Mouse (Mus musculus): ENCODE data around the gene Ccr6. TPM values are rescaled to one million over a fixed set of nuclear protein-coding genes. Genes with fewer than 3 reads are reported as not detected.

Ccr6 gene
- polyA plus RNA-seq, 1 experiment, result 12.1 TPM

DNA sequence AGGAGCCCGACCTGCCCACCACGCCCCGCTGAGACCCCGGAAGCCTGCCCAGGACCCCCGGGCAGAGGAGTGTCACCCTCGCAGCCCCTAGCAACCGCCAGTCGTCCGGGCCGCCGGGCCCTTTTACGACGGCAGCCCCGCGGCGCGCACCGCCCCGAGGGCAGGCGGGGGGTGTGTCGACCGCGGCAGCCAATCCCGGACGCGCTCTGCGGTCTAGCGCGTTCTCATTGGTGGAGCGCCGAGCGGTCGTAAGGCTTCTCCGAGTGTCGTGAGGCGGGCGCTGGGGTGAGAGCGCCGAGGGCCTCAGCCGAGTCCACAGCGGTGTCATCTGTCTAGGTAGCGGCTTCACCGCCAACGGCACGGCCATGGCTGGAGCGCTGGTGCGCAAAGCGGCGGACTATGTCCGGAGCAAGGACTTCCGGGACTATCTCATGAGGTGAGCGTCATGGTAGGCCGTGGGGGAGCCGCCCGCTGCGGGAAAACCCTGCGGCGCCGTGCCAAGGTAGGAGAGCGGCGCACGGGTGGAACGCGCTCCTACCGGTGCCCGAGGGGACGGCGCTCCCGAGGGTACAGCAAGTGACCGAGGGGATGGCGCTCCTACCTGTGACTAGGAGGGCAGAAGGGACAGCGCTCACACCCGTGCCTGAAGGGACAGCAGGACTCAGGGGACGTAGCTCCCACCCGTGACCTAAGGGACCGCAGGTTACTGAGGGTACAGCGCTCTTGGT is 47.8 kb downstream of the Ccr6 start:
- peak overlapping the region; percentile 96 for H3K27ac ChIP-seq (ENCODE audit: control insufficient read depth, insufficient read depth, low read length)
- no peaks in the 10 kb centered on the region for H3K36me3 ChIP-seq (ENCODE audit: control insufficient read depth, insufficient read depth, low read length)
- WGBS, result under 1% methylated on average over 77 of the region's 77 CpGs
- peak; percentile 57; the same call in 1 of the 2 replicates for TF ChIP-seq CTCF (IDR thresholded peaks at IDR 0.05; ENCODE audit: borderline replicate concordance, control insufficient read depth, extremely low read depth, insufficient read depth, low read length, poor library complexity)
- peak; percentile 92 for TF ChIP-seq POLR2A (IDR thresholded peaks at IDR 0.05; ENCODE audit: control insufficient read depth, extremely low read depth, insufficient read depth, low read length, poor library complexity)
- H3K4me3 ChIP-seq (ENCODE audit: control insufficient read depth, insufficient read depth, low read length), result peak overlapping the region; percentile 74
- peak; percentile 95 for DNase-seq
- no peaks in the 10 kb centered on the region for H3K27me3 ChIP-seq (ENCODE audit: control insufficient read depth, insufficient read depth, low read length)
- H3K4me1 ChIP-seq (replicated peaks; ENCODE audit: control insufficient read depth, insufficient read depth, low read length), result peaks cover 12% of the 10 kb centered on the region

DNA sequence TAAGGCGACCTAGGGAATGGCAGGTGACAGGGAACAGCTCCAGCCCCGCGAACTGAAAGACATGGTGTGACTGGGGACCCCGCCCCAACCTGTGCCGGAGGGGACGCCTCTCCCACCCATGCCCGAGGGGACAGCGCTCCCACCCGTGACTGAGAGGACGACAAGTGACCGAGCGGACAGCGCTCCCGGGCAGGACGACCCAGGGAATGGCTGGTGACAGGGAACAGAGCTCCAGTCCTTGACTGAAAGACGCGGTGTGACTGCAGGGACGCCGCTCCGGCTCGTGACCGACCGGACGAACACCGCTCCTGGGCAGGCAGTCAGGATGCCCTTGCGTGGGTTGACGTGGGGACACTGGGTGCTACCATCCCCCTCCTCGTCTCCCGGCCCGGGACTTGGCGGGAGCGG is 48.4 kb downstream of the Ccr6 start:
- Histone ChIP-seq H3K4me1 (replicated peaks; ENCODE audit: control insufficient read depth, insufficient read depth, low read length) (peaks cover 12% of the 10 kb centered on the region), H3K27me3 (ENCODE audit: control insufficient read depth, insufficient read depth, low read length) (no peaks in the 10 kb centered on the region), H3K27ac (ENCODE audit: control insufficient read depth, insufficient read depth, low read length) (no peak overlapping the region), H3K4me3 (ENCODE audit: control insufficient read depth, insufficient read depth, low read length) (peak overlapping the region; percentile 74), H3K36me3 (ENCODE audit: control insufficient read depth, insufficient read depth, low read length) (no peaks in the 10 kb centered on the region)
- 1% methylated on average over 32 of the region's 32 CpGs for WGBS
- no peak for DNase-seq
- no peak for TF ChIP-seq CTCF (IDR thresholded peaks at IDR 0.05; ENCODE audit: borderline replicate concordance, control insufficient read depth, extremely low read depth, insufficient read depth, low read length, poor library complexity)
- no peak for TF ChIP-seq POLR2A (IDR thresholded peaks at IDR 0.05; ENCODE audit: control insufficient read depth, extremely low read depth, insufficient read depth, low read length, poor library complexity)

DNA sequence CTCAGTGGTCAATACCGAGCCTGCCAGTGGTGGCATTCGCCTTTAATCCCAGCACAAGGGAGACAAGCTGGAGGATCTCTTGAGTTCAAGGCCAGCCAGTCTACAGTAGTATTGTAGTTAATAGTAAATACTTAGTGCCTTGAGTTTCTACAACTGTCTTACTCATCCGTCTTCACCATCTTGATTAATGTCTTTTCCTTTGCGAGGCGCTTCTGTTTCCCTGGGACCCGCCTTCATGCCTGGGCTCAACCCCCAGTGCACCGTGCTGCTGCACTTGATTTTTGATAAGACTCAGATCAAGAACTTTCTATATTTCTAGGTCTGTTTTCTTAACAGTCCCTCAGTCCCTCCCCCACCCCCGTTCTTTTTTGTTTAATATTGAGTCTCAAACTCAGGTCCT is 49.2 kb downstream of the Ccr6 start:
- TF ChIP-seq POLR2A (IDR thresholded peaks at IDR 0.05; ENCODE audit: control insufficient read depth, extremely low read depth, insufficient read depth, low read length, poor library complexity) (no peak), CTCF (IDR thresholded peaks at IDR 0.05; ENCODE audit: borderline replicate concordance, control insufficient read depth, extremely low read depth, insufficient read depth, low read length, poor library complexity) (no peak)
- H3K36me3 ChIP-seq (ENCODE audit: control insufficient read depth, insufficient read depth, low read length), result no peaks in the 10 kb centered on the region
- peaks cover 12% of the 10 kb centered on the region for H3K4me1 ChIP-seq (replicated peaks; ENCODE audit: control insufficient read depth, insufficient read depth, low read length)
- no peak for DNase-seq
- WGBS, result 74% methylated on average over 8 of the region's 8 CpGs
- H3K27ac ChIP-seq (ENCODE audit: control insufficient read depth, insufficient read depth, low read length), result no peak overlapping the region
- no peaks in the 10 kb centered on the region for H3K27me3 ChIP-seq (ENCODE audit: control insufficient read depth, insufficient read depth, low read length)
- no peak overlapping the region for H3K4me3 ChIP-seq (ENCODE audit: control insufficient read depth, insufficient read depth, low read length)

DNA sequence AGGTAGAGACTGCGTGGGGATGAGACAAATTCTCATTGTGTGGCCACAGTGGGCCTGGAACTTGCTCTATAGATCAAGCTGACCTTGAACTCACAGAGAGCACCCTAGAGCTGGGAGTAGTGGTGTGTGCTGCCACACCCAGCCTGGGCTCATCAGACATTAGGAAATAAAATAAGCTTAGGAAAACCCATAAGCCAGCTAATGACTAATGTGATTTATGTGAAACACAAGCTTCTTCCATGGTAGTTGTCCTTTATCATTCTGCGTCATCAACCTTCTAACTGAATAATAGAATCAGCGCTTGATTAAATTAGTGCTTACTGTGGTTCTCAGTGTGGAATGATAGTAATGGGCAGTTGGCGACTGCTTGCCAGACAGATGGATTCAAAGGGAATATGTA is 51.1 kb downstream of the Ccr6 start:
- WGBS, result 98% methylated on average over 4 of the region's 4 CpGs
- Histone ChIP-seq H3K4me1 (replicated peaks; ENCODE audit: control insufficient read depth, insufficient read depth, low read length) (peaks cover 12% of the 10 kb centered on the region), H3K27ac (ENCODE audit: control insufficient read depth, insufficient read depth, low read length) (no peak overlapping the region), H3K27me3 (ENCODE audit: control insufficient read depth, insufficient read depth, low read length) (no peaks in the 10 kb centered on the region), H3K36me3 (ENCODE audit: control insufficient read depth, insufficient read depth, low read length) (no peaks in the 10 kb centered on the region), H3K4me3 (ENCODE audit: control insufficient read depth, insufficient read depth, low read length) (no peak overlapping the region)
- no peak for TF ChIP-seq POLR2A (IDR thresholded peaks at IDR 0.05; ENCODE audit: control insufficient read depth, extremely low read depth, insufficient read depth, low read length, poor library complexity)
- TF ChIP-seq CTCF (IDR thresholded peaks at IDR 0.05; ENCODE audit: borderline replicate concordance, control insufficient read depth, extremely low read depth, insufficient read depth, low read length, poor library complexity), result no peak
- DNase-seq, result no peak

DNA sequence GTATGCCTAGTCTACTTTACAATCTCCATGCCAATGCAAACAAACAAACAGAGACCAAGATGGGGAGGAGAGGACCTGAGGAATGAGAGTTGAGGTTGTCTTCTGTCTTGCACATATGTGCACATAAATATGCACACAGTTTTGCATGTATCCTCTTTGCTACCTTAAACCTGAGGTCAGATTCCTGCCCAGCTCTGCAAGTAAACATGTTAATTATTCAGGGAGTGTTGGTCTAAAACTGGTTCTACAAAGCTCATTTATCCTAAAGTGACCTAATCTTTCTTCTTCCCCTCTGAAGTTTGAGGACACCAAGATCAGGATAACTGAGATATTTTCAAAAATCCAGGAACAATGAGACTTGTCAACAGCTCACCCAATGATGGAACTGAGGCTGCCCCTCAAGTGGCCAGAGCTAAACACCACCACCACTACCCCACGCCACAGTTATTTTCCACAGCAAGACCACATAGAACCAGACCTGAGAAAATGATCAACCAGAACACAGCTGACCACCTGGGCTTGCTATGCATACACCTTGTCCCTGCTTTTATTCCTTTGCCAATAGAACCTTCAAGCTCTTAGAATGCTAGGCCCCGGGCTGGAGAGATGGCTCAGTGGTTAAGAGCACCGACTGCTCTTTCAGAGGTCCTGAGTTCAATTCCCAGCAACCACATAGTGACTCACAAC is 54.3 kb downstream of the Ccr6 start:
- Histone ChIP-seq H3K27ac (ENCODE audit: control insufficient read depth, insufficient read depth, low read length) (no peak overlapping the region), H3K4me1 (replicated peaks; ENCODE audit: control insufficient read depth, insufficient read depth, low read length) (no peaks in the 10 kb centered on the region), H3K4me3 (ENCODE audit: control insufficient read depth, insufficient read depth, low read length) (no peak overlapping the region), H3K36me3 (ENCODE audit: control insufficient read depth, insufficient read depth, low read length) (no peaks in the 10 kb centered on the region), H3K27me3 (ENCODE audit: control insufficient read depth, insufficient read depth, low read length) (no peaks in the 10 kb centered on the region)
- WGBS, result 98% methylated on average over 3 of the region's 3 CpGs
- no peak for DNase-seq
- no peak for TF ChIP-seq POLR2A (IDR thresholded peaks at IDR 0.05; ENCODE audit: control insufficient read depth, extremely low read depth, insufficient read depth, low read length, poor library complexity)
- no peak for TF ChIP-seq CTCF (IDR thresholded peaks at IDR 0.05; ENCODE audit: borderline replicate concordance, control insufficient read depth, extremely low read depth, insufficient read depth, low read length, poor library complexity)

DNA sequence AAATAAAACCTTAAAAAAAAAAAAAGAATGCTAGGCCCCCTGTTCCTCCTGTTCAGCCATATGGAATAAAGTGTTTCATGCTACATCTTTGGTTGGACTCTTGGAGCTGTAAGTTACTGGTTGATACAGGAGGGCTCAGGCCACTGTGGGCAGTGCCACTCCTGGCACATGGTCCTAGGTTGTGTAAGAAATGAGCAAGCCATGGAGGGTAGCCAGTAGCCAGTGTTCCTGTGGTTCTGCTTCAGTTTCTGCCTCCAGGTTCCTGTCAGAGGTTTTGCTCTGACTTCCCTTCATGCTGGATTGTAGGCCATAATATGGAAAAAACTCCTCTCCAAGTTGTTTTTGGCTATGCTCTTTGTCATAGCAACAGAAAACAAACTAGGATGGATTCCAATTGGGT is 54.9 kb downstream of the Ccr6 start:
- TF ChIP-seq POLR2A (IDR thresholded peaks at IDR 0.05; ENCODE audit: control insufficient read depth, extremely low read depth, insufficient read depth, low read length, poor library complexity) (no peak), CTCF (IDR thresholded peaks at IDR 0.05; ENCODE audit: borderline replicate concordance, control insufficient read depth, extremely low read depth, insufficient read depth, low read length, poor library complexity) (no peak)
- Histone ChIP-seq H3K27ac (ENCODE audit: control insufficient read depth, insufficient read depth, low read length) (no peak overlapping the region), H3K36me3 (ENCODE audit: control insufficient read depth, insufficient read depth, low read length) (no peaks in the 10 kb centered on the region), H3K4me3 (ENCODE audit: control insufficient read depth, insufficient read depth, low read length) (no peak overlapping the region), H3K27me3 (ENCODE audit: control insufficient read depth, insufficient read depth, low read length) (no peaks in the 10 kb centered on the region), H3K4me1 (replicated peaks; ENCODE audit: control insufficient read depth, insufficient read depth, low read length) (no peaks in the 10 kb centered on the region)
- DNase-seq, result no peak
